Mouse (Mus musculus) kidney, embryonic 15.5 days (tissue): ENCODE results near the gene Sh3yl1. TPM values are rescaled to one million over a fixed set of nuclear protein-coding genes. Genes with fewer than 3 reads are reported as not detected.

Experiments
- ATAC-seq: fragments of 200-750 bp; cut with Nextera tagmentation; replicated peaks from 2 replicates; pipeline ENCODE4 v1.8.0; 2017; ENCODE audit warnings: moderate TSS enrichment; ENCODE audit not compliant: low FRiP score
- H3K27ac ChIP-seq: fragments of 300-500 bp; sonication (generic); 2 replicates; pipeline ENCODE4 v1.5.1; 2015; ENCODE audit warnings: mild to moderate bottlenecking, inconsistent platforms
- H3K27me3 ChIP-seq: fragments of 300-500 bp; sonication (generic); 2 replicates; pipeline ENCODE4 v1.6.1; 2015; ENCODE audit warnings: inconsistent platforms
- H3K36me3 ChIP-seq: fragments of 300-500 bp; sonication (generic); 2 replicates; pipeline ENCODE4 v1.6.1; 2015; ENCODE audit warnings: inconsistent platforms
- H3K4me1 ChIP-seq: fragments of 300-500 bp; sonication (generic); 2 replicates; pipeline ENCODE4 v1.6.1; 2015; ENCODE audit warnings: inconsistent platforms
- H3K4me2 ChIP-seq: fragments of 300-500 bp; sonication (generic); 2 replicates; pipeline ENCODE4 v1.6.1; 2015; ENCODE audit warnings: moderate library complexity, mild to moderate bottlenecking, inconsistent platforms
- H3K4me3 ChIP-seq: fragments of 300-500 bp; sonication (generic); replicated peaks from 2 replicates; pipeline ENCODE4 v1.5.1; 2015; ENCODE audit warnings: mild to moderate bottlenecking, inconsistent platforms
- H3K9ac ChIP-seq: fragments of 300-500 bp; sonication (generic); 2 replicates; pipeline ENCODE4 v1.6.1; 2015; ENCODE audit warnings: mild to moderate bottlenecking, inconsistent platforms
- H3K9me3 ChIP-seq: fragments of 300-500 bp; sonication (generic); replicated peaks from 2 replicates; pipeline ENCODE4 v1.6.1; 2016; ENCODE audit warnings: inconsistent platforms
- WGBS: fragments of 180-500 bp; shearing (Covaris S2); methylation state at CpG from one replicate; pipeline ENCODE4 v1.1.7; 2015; ENCODE audit warnings: mixed read lengths; 5-methylcytosine and 5-hydroxymethylcytosine counted together
- polyA plus RNA-seq: library from polyadenylated mRNA; unstranded; fragments of >200 nt; fragmentation: Nextera tagmentation; extraction: Ambion mirVana; gene quantifications from 2 replicates; pipeline ENCODE4 v1.2.1, GENCODE M21; 2015

Gene Sh3yl1
- polyA plus RNA-seq, 1 experiment from 2014 or later = 25.2 TPM

DNA sequence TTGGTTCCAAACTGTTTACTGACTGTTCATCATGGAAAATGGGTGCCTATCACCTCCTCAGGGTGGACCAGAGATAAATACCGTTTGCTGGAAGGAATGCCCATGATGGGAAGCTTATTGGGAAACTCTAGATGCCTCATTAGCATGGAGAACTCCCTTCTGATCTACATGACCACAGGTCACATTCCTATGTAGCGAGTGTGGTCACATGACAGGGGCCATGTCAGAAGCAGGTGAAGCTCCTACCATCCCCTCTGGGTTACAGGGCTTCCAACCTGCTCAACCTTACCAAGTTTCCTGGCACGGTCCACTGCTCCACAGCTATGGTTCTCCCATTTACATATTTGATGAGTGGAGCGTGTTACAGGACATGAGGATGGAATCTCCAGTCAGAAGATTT, 92.3 kb downstream of the Sh3yl1 start:
- Histone ChIP-seq H3K9ac (no peak overlapping the region), H3K4me2 (no peak overlapping the region), H3K4me3 (no peak overlapping the region), H3K4me1 (no peaks in the 10 kb centered on the region), H3K36me3 (no peaks in the 10 kb centered on the region), H3K9me3 (no peaks in the 10 kb centered on the region), H3K27ac (no peak overlapping the region), H3K27me3 (0 out of 2 replicates have a peak, but pooled peaks cover 2% of the 10 kb centered on the region)
- WGBS = 72% methylated on average over 4 of the region's 4 CpGs
- ATAC-seq = no peak

DNA sequence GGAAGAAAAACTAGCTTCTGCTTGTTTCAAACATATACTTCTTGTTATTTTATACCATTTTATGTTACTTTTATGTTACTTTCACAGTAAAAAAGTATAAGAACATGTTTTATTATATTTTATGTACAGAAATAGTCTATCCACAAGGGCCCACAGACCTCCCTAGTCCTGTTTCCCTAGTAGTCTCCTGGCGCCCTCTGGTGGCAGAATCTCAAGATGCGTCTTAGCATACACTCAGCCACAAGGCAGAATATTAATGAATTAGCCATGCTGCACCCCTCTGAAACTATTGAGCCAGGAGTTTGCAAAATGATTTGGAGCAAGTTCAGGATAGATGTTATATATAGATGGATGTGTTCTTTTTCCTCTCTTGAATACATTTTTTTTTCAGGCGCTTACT, 93.5 kb downstream of the Sh3yl1 start:
- Histone ChIP-seq H3K27ac (no peak overlapping the region), H3K4me2 (no peak overlapping the region), H3K9me3 (no peaks in the 10 kb centered on the region), H3K9ac (no peak overlapping the region), H3K4me3 (no peak overlapping the region), H3K4me1 (no peaks in the 10 kb centered on the region), H3K27me3 (0 out of 2 replicates have a peak, but pooled peaks cover 2% of the 10 kb centered on the region), H3K36me3 (no peaks in the 10 kb centered on the region)
- 29% methylated on average over 3 of the region's 3 CpGs for WGBS
- 0 out of 2 replicates have a peak, but pooled peaks have one; percentile 71 for ATAC-seq

DNA sequence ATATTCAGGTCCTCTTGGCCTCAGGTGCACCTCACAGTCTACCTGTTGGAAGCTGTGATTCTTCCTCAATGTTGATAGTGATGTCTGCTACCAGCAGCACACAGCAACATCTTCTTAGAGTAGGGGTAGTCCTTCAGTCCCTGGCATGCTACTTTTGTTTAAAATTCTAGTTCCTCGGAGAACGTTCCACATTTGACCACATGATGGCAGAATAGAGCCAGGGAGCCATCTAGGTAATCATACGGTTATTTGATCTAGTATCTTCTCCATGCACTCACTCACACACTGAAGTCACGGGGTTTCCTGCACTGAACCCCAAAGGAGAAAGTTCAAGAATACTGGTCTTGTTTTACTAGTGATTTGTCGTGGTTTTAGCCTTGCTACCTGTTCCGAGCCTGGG, 96.7 kb downstream of the Sh3yl1 start:
- Histone ChIP-seq H3K9me3 (no peaks in the 10 kb centered on the region), H3K27me3 (0 out of 2 replicates have a peak, but pooled peaks cover 2% of the 10 kb centered on the region), H3K4me1 (no peaks in the 10 kb centered on the region), H3K4me3 (no peak overlapping the region), H3K27ac (no peak overlapping the region), H3K4me2 (no peak overlapping the region), H3K9ac (no peak overlapping the region), H3K36me3 (no peaks in the 10 kb centered on the region)
- ATAC-seq = no peak
- WGBS = 18% methylated on average over 6 of the region's 6 CpGs

Other genes with a start within 250 kb of the Sh3yl1 start
- gene Alkal2, start 27.3 kb upstream of the Sh3yl1 start, polyA plus RNA-seq = 0.12 and 0.55 TPM in 2 replicates
- gene Acp1, start 79 bp upstream of the Sh3yl1 start, polyA plus RNA-seq = 168 and 188 TPM in 2 replicates
- gene Fam110c, start 162.2 kb downstream of the Sh3yl1 start, polyA plus RNA-seq = 4.7 and 4.9 TPM in 2 replicates